Mouse (Mus musculus) heart, postnatal 0 days (tissue): ENCODE results near the gene Wdr91. TPM values are rescaled to one million over a fixed set of nuclear protein-coding genes. Genes with fewer than 3 reads are reported as not detected.

Experiments used
- ATAC-seq: fragments of 200-750 bp; cut with Nextera tagmentation; 2 replicates; pipeline ENCODE4 v1.8.0; 2017; ENCODE audit warnings: low read depth, moderate number of reproducible peaks, moderate library complexity; ENCODE audit not compliant: insufficient read depth
- DNase-seq: peaks from one replicate; pipeline ENCODE4 v3.0.0-alpha.2; 2016; ENCODE audit warnings: low spot score
- H3K27ac ChIP-seq: fragments of 300-500 bp; sonication (generic); 2 replicates; pipeline ENCODE4 v1.5.1; 2014; ENCODE audit warnings: low read depth, mild to moderate bottlenecking
- H3K27me3 ChIP-seq: fragments of 300-500 bp; sonication (generic); 2 replicates; pipeline ENCODE4 v1.6.1; 2014; ENCODE audit warnings: low read length, mixed read lengths; ENCODE audit not compliant: control insufficient read depth, insufficient read depth
- H3K36me3 ChIP-seq: fragments of 300-500 bp; sonication (generic); replicated peaks from 2 replicates; pipeline ENCODE4 v1.6.1; 2014; ENCODE audit warnings: low read length, mixed read lengths; ENCODE audit not compliant: control insufficient read depth, insufficient read depth
- H3K4me1 ChIP-seq: fragments of 300-500 bp; sonication (generic); 2 replicates; pipeline ENCODE4 v1.6.1; 2014; ENCODE audit warnings: antibody characterized with exemption; ENCODE audit not compliant: control insufficient read depth, insufficient read depth
- H3K4me2 ChIP-seq: fragments of 300-500 bp; sonication (generic); 2 replicates; pipeline ENCODE4 v1.6.1; 2014; ENCODE audit warnings: low read depth, mild to moderate bottlenecking, low read length, moderate library complexity
- H3K4me3 ChIP-seq: fragments of 300-500 bp; sonication (generic); 2 replicates; pipeline ENCODE4 v1.5.1; 2014; ENCODE audit warnings: low read depth, low read length
- H3K9ac ChIP-seq: fragments of 300-500 bp; sonication (generic); replicated peaks from 2 replicates; pipeline ENCODE4 v1.6.1; 2014; ENCODE audit warnings: low read depth, low read length, mixed read lengths
- H3K9me3 ChIP-seq: fragments of 300-500 bp; sonication (generic); replicated peaks from 2 replicates; pipeline ENCODE4 v1.6.1; 2016; ENCODE audit warnings: low read length; ENCODE audit not compliant: control insufficient read depth
- CTCF ChIP-seq: IDR thresholded peaks from 2 replicates; pipeline ENCODE4 v1.5.1; 2016; ENCODE audit warnings: antibody characterized with exemption, control low read depth, low read depth
- EP300 ChIP-seq: IDR thresholded peaks from 2 replicates; pipeline ENCODE4 v1.6.1; 2016; ENCODE audit warnings: antibody characterized with exemption, low read depth
- WGBS: fragments of 180-500 bp; shearing (Covaris S2); extraction: QIAGEN DNeasy Blood & Tissue Kit; methylation state at CpG from one replicate; pipeline ENCODE4 v1.1.7; 2014; 5-methylcytosine and 5-hydroxymethylcytosine counted together
- polyA plus RNA-seq: library from polyadenylated mRNA; unstranded; fragments of >200 nt; fragmentation: Nextera tagmentation; extraction: Ambion mirVana; gene quantifications from 2 replicates; pipeline ENCODE4 v1.2.1, GENCODE M21; 2015
- total RNA-seq: library from RNA; depleted of rRNA; stranded (reverse); fragments of >200 nt; gene quantifications from 2 replicates; pipeline ENCODE4 v1.2.3, GENCODE M21; 2014; ENCODE audit warnings: low replicate concordance

Wdr91 gene
- total and polyA plus RNA-seq, 2 experiments from 2014 or later = 8.6 to 25.2 TPM

GRCm38 (mm10) chr6:34871929-34872328 lies 38.7 kb downstream of the Wdr91 start:
- Histone ChIP-seq H3K36me3 (no peaks in the 10 kb centered on the region), H3K4me3 (no peak overlapping the region), H3K27me3 (no peaks in the 10 kb centered on the region), H3K9ac (no peak overlapping the region), H3K4me2 (no peak overlapping the region), H3K27ac (no peak overlapping the region), H3K9me3 (no peaks in the 10 kb centered on the region), H3K4me1 (peaks cover 15% of the 10 kb centered on the region)
- WGBS = 90% methylated on average over 7 of the region's 7 CpGs
- DNase-seq (no peak), ATAC-seq (no peak)
- TF ChIP-seq EP300 = no peak
- no peak for TF ChIP-seq CTCF

- Histone ChIP-seq H3K27me3 (no peaks in the 10 kb centered on the region), H3K9me3 (no peaks in the 10 kb centered on the region), H3K4me3 (no peak overlapping the region), H3K4me1 (peaks cover 4% of the 10 kb centered on the region), H3K27ac (no peak overlapping the region), H3K4me2 (no peak overlapping the region), H3K9ac (no peak overlapping the region), H3K36me3 (no peaks in the 10 kb centered on the region)
- TF ChIP-seq CTCF = no peak
- TF ChIP-seq EP300 = no peak
- ATAC-seq = no peak
- no peak for DNase-seq
- WGBS = 62% methylated on average over 5 of the region's 5 CpGs
Measured at GRCm38 (mm10) chr6:34870724-34871123, 40.0 kb downstream of the Wdr91 start.

GRCm38 (mm10) chr6:34870136-34870535 lies 40.5 kb downstream of the Wdr91 start:
- Histone ChIP-seq H3K9ac (no peak overlapping the region), H3K27ac (peak overlapping the region; percentile 72), H3K9me3 (no peaks in the 10 kb centered on the region), H3K4me2 (no peak overlapping the region), H3K27me3 (no peaks in the 10 kb centered on the region), H3K4me3 (no peak overlapping the region), H3K36me3 (no peaks in the 10 kb centered on the region), H3K4me1 (peaks cover 3% of the 10 kb centered on the region; the same call in 1 of the 2 replicates)
- WGBS = 72% methylated on average over 5 of the region's 5 CpGs
- no peak for TF ChIP-seq EP300
- TF ChIP-seq CTCF = no peak
- DNase-seq (no peak), ATAC-seq (no peak)

GRCm38 (mm10) chr6:34869225-34869915 lies 41.3 kb downstream of the Wdr91 start:
- Histone ChIP-seq H3K27me3 (no peaks in the 10 kb centered on the region), H3K9me3 (no peaks in the 10 kb centered on the region), H3K9ac (no peak overlapping the region), H3K27ac (peak overlapping the region; percentile 72), H3K4me1 (peaks cover 4% of the 10 kb centered on the region; the same call in 1 of the 2 replicates), H3K4me2 (no peak overlapping the region), H3K4me3 (no peak overlapping the region), H3K36me3 (no peaks in the 10 kb centered on the region)
- ATAC-seq (no peak), DNase-seq (peak; percentile 53)
- TF ChIP-seq EP300 (no peak), CTCF (no peak)
- 32% methylated on average over 13 of the region's 13 CpGs for WGBS

- no peak for TF ChIP-seq EP300
- TF ChIP-seq CTCF = no peak
- 71% methylated on average over 20 of the region's 20 CpGs for WGBS
- Histone ChIP-seq H3K4me3 (no peak overlapping the region), H3K4me2 (no peak overlapping the region), H3K27ac (peak overlapping the region; percentile 72), H3K36me3 (no peaks in the 10 kb centered on the region), H3K27me3 (no peaks in the 10 kb centered on the region), H3K4me1 (peaks cover 9% of the 10 kb centered on the region), H3K9ac (no peak overlapping the region), H3K9me3 (no peaks in the 10 kb centered on the region)
- ATAC-seq = no peak
- DNase-seq = no peak
Measured at GRCm38 (mm10) chr6:34868507-34869217, 42.0 kb downstream of the Wdr91 start.
